Mouse (Mus musculus) embryonic stem cell, embryonic (primary cell): Measurements from ENCODE around the gene Nxpe3.

Source experiments
- CTCF ChIA-PET, 4 experiments: fragments of 300-600 bp in 2 of 4; fragments of 350-600 bp in 2 of 4; sonication (Branson Sonifier 250); formaldehyde crosslinking; loops; one replicate each; lab custom pipeline; 2022; ENCODE audit warnings: inconsistent platforms in 2 of 4; lab: Charles Lee
- POLR2A ChIA-PET, 4 experiments: fragments of 300-600 bp in 2 of 4; fragments of 350-600 bp in 2 of 4; sonication (Branson Sonifier 250); formaldehyde crosslinking; loops; one replicate each; lab custom pipeline; 2022; ENCODE audit warnings: antibody characterized with exemption in 4 of 4, inconsistent platforms in 1 of 4; lab: Charles Lee

The Nxpe3 gene

DNA sequence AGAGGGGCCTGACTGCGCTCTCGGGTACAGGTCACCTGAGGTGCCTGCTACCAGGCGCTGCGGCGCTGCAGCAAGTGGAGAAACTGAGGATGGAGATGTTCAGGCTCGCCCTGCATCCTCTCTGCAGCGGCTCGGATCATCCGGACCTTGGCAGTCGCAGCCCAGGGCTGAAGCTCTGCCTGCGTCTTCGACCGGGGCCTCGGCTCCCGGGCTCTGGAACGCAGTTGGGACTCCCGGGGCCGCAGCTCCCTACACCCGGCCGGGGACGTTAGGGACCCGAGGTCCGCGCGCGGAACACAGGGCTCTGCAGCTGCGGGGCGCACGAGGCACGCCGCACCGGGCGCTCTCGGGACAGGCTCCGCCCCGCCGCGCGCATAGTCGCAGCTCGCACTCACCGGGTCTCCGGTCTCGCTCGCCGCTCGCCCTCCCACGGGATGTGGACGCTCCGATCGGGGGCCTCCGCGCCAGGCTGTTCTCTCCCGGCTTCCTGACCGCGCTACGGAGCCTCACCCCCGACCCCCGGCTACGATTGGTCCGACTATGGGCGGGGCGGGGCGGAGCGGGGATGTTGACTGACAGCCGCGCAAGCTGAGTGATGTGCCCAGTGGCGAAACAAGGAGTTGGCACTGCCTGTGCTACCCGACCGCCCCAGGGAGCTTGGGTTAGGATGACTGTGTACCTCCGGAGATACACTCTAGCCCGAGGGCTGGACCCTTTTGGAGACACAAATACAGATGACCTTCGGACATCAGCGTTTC, at the start of gene Nxpe3:
Nxpe3 (minus strand) TSS at position 393 of the 758 bp plus-strand sequence.
- ChIA-PET POLR2A (interaction anchor here (0.6 to 2.8 kb wide), 36 partner anchors 8 to 250 kb away, joined by 3 to 27 read pairs (median 4); partner anchors contain the start of genes Pcnp (in 2 of the 4), Rpl24 (in 2 of the 4) and Cep97 (in 1 of the 4)), CTCF (interaction anchor here (0.6 to 1.6 kb wide), 17 partner anchors 9 to 909 kb away, joined by 3 to 20 read pairs (median 4); partner anchors contain the start of gene Cep97 (in 1 of the 4))

DNA sequence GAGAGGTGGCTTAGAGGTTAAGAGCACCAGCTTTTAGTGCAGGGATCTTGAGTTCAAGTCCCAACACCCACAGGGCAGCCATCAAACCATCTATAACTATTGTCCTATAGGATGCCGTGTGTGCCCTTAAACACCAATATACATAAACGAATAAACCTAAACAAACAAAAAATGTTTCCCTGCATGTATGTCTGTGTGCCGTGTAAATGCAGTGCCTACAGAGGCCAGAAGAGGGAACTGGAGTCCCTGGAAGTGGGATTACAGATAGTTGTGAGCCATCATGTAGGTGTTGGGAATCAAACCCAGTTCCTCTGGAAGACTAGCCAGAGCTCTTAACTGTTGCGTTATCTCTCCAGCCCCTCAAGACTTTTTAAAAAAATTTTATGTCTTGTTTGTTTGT, 45.7 kb upstream of the Nxpe3 start:
- ChIA-PET CTCF (interaction anchor here in 1 of 4 experiments (0.5 kb wide), 1 partner anchor 124 kb away, joined by 3 read pairs; no protein-coding TSS in a partner anchor), POLR2A (interaction anchor here in 1 of 4 experiments (0.6 to 2.7 kb wide), 3 partner anchors 8 to 32 kb away, joined by 3 to 10 read pairs (median 3); partner anchors contain the start of gene Rpl24)

DNA sequence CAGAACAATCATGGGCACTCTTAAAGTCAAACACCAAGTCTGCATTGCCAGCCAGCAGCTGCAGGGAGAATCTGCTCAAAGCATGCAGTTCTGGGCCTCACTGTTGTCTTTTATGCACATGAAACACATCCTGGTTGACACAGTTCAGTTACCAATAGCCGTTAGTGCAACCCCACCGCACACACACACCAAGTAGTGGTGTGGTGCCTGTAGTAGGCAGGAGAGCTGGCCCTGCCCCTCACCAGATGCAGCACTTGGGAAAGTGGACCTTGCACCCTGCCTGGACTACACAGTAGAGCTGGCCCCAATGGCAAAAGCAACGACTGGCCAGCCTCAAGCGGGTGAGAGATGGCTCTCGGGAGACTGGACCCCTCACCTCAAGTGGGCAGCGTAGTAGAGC, 44.6 kb upstream of the Nxpe3 start:
- ChIA-PET CTCF (interaction anchor here in 2 of 4 experiments (0.6 to 1.2 kb wide), 3 partner anchors 11 to 25 kb away, joined by 3 to 4 read pairs (median 4); no protein-coding TSS in a partner anchor), POLR2A (interaction anchor here in 1 of 4 experiments (2.7 kb wide), 1 partner anchor 25 kb away, joined by 10 read pairs; the partner anchor contains the start of gene Rpl24)

DNA sequence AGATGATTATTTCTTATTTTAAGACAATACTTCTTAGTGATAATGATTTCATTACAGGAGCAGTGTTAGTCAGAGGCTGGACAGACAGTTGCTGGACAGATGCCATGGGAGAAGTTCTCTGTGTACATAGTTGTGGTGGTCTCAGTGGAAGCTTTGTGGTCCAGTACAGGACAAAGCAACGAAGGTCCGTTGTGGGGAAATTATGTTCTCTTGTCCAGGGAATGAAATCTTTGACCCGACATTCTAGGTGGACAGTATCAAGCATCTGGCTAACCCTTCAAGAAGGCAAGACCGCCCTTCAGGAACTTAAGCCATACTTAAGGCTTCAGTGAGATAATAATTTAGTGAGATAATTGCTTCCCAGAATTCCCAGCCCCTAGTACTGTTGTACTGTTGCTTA, 43.7 kb upstream of the Nxpe3 start:
- CTCF ChIA-PET: no interaction called here
- POLR2A ChIA-PET: interaction anchor here in 1 of 4 experiments (1.7 kb wide), 1 partner anchor 31 kb away, joined by 4 read pairs; no protein-coding TSS in a partner anchor

DNA sequence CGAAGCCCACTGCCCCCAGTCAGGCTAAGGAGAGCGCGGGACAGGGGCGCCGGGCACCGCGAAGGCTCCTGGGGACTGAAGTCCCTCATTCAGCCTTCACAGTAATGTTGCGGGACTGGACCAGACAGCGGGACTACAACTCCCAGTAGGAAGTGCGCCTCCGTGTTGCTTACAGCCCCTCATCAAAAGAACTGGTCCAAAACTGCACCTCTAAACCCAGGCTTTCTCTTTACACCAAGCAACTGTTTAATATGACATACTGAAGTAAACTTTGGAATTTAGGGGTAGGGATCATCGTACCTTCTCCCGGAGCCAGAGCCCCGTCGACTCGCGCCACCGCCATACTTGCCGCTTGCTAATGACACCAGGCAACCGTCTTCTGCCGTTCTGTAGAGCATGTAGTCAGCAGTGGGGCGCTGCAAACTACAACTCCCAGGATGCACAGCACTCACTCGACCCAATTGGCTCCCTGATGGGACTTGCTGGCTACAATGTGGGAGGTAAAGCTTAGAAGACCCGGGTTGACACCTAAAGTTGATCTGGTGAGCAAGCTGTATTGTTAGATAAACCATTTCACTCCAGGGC, 39.5 kb upstream of the Nxpe3 start, which contains the start of gene Cep97:
Cep97 (minus strand) TSS at position 403 of the 585 bp plus-strand sequence.
- POLR2A ChIA-PET: interaction anchor here in 3 of 4 experiments (0.6 to 4.4 kb wide), 25 partner anchors 9 to 1187 kb away, joined by 3 to 38 read pairs (median 4); partner anchors contain the start of genes Rpl24 (in 2 of the 3), Nxpe3 (in 1 of the 3), Pcnp (in 1 of the 3) and Zbtb11 (in 1 of the 3)
- CTCF ChIA-PET: interaction anchor here in 3 of 4 experiments (0.8 to 1.4 kb wide), 5 partner anchors 18 to 71 kb away, joined by 3 to 5 read pairs (median 4); partner anchors contain the start of gene Nxpe3 (in 1 of the 3)

DNA sequence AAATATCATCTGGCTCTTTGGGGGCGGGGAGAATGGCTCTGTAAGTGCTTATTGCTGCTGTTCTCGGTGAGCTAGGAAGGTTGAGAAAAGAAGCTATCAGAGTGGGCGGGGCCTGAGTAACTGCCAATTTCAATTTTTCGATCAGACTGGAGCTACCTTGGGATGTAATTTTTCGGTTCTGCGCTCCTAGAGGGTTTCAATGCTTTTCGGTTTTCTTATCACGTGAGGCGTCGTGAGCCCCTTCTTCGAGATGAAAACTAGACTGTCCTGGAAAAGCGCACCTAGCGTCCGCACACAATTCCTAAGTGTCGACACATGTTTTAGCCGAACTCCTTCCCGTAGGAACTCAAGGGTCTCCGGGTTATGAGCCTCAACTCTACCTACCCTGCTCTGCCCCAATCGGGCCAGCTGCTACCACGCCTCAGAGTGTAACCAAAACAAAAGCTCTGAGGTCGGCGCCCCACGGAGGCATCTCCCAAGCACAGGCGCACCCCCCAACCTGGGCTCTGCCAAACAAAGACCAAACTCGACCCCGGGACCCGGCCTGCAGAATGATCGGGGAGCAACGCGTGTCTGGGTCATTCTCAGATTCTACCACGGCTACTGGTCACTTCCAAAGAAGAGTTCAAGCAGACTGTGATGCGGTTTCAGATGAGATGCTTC, 38.7 kb upstream of the Nxpe3 start:
- CTCF ChIA-PET: interaction anchor here in 2 of 4 experiments (0.7 to 1.0 kb wide), 4 partner anchors 31 to 70 kb away, joined by 3 to 9 read pairs (median 4); partner anchors contain the start of gene Nxpe3 (in 1 of the 2)
- POLR2A ChIA-PET: interaction anchor here in 3 of 4 experiments (0.6 to 4.4 kb wide), 16 partner anchors 10 to 182 kb away, joined by 3 to 38 read pairs (median 4); partner anchors contain the start of genes Rpl24 (in 2 of the 3) and Nxpe3 (in 1 of the 3)

DNA sequence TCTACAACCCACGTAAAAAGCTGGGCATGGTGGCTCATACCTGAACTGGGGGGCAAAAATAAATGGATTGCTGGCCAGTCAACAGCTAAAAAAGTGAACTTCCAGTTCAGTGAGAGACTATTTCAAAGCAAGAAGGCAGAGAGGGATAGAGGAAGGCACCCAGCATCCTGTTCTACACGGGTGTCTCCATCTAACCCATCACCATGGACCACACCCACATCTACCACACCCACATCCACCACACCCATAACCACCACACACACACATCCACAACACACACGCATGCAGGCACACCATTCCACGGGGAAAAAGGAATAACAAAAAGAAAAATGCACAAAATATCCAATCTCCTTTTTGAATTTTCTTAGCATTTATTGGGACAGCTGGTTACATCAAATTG, 28.9 kb upstream of the Nxpe3 start:
- POLR2A ChIA-PET: interaction anchor here in 1 of 4 experiments (0.6 kb wide), 1 partner anchor 228 kb away, joined by 7 read pairs; no protein-coding TSS in a partner anchor
- CTCF ChIA-PET: no interaction called here

DNA sequence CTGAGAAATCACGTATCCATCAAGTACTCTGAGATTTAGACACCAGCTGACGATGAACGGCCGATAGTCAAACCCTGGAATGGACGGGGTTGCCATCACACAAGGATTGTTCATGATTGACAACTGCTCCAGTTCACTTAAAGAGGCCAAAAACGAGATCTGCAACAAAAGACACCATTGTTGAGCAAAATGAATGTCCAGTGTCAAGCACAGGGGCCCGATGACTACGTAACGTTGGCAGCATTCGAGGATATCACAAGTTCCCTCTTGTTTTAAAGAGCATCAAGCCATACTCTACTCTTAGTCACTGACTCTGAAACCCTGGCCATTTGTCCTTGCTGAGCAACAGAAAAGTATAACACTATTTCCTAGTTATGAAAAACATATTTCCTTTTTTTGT, 27.0 kb upstream of the Nxpe3 start:
- CTCF ChIA-PET: interaction anchor here in 1 of 4 experiments (0.5 kb wide), 1 partner anchor 23 kb away, joined by 8 read pairs; no protein-coding TSS in a partner anchor
- POLR2A ChIA-PET: interaction anchor here in 1 of 4 experiments (1.9 kb wide), 1 partner anchor 27 kb away, joined by 6 read pairs; the partner anchor contains the start of gene Nxpe3

DNA sequence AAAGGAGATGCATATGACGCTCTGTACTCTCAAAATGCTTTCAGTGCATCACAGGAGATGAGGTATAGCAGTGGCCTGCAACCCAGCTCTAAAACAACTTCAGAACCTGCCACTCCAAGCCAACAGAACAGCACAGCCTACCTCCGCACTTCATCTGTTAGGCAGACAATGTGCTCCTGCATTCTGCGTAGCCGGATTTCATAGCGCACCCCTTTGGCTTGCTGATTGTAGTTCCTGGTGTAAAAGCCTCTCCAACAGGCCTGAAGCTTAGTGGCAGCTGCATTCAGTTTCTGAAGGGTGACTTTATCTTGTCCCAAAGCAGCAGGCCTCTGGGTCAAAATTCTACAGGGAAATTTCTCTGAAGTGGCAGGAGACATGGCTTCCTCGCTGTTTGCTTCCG, 19.6 kb upstream of the Nxpe3 start:
- CTCF ChIA-PET: no interaction called here
- POLR2A ChIA-PET: interaction anchor here in 2 of 4 experiments (0.6 to 1.1 kb wide), 3 partner anchors 50 to 802 kb away, joined by 3 to 9 read pairs (median 3); partner anchors contain the start of gene Tfg (in 1 of the 2)

DNA sequence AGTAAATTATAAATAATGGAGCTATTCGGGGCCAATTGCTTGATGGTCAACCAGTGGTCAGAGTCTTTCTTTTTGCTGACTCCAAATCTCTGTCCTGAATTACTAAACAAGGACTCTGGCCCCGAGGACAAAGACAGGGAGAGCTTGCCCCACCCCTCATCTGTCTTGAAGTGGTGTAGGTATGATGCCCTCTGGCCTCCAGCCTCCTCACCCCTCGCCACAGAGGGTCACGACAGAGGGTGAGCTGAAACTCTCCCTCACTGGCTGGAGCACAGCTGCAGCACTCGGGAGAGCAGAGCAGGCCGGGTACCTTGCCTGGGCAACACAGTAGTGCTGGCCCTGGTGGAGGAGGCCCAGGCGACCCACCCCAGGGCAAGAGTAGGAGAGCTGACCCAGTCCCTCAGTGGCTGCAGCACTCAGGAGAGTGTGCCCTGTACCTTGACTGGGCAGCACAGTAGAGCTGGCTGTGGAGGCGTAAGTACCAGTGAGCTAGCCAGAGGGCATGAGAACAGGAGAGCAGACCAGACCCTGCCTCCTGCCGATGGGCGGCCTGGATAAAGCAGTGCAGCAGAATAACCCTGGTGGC, 15.2 kb upstream of the Nxpe3 start:
- POLR2A ChIA-PET: interaction anchor here in 3 of 4 experiments (0.6 to 1.7 kb wide), 4 partner anchors 9 to 226 kb away, joined by 3 to 8 read pairs (median 4); partner anchors contain the start of gene Nxpe3 (in 1 of the 3)
- CTCF ChIA-PET: interaction anchor here (0.5 to 1.3 kb wide), 11 partner anchors 16 to 458 kb away, joined by 3 to 20 read pairs (median 3); partner anchors contain the start of genes Cep97 (in 1 of the 4) and Nxpe3 (in 1 of the 4)

DNA sequence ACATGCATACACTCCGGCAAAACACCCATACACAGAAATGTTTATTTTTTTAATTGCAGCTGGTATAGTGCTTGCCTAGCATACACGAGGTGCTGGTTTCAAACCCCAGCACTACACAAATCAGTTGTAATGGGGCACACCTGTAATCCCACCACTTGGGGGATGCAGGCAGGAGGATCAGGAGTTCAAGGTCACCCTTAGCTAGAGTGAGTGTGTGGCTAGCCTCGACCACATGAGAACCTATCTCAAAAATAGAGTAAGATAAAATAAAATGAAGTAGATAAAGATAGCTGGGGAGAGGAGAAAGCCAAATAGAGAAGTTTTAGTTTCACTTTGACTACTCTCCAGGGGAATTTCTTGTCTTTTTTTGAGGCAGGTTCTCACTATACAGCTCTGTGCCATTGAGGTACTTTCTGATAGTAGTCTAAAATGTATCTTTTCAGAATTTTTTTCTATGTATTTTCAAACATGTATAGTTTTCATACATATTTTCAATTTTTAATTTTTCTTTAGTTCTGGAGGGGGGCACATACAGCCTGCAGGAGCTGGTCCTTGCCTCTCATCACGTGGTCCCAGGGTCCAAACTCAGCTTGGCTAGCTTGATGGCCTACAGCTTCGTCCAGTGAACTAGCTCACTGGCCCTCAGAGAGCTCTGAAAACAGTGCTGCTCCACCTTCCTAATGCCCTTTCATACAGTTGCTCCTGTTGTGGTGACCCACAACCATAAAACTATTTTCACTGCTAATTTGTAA, 12.0 kb upstream of the Nxpe3 start:
- ChIA-PET POLR2A (interaction anchor here (0.5 to 4.1 kb wide), 9 partner anchors 9 to 1844 kb away, joined by 3 to 17 read pairs (median 4); partner anchors contain the start of gene Nxpe3 (in 2 of the 4)), CTCF (interaction anchor here in 2 of 4 experiments (0.9 to 1.2 kb wide), 4 partner anchors 11 to 18 kb away, joined by 3 read pairs; partner anchors contain the start of gene Nxpe3 (in 1 of the 2))

DNA sequence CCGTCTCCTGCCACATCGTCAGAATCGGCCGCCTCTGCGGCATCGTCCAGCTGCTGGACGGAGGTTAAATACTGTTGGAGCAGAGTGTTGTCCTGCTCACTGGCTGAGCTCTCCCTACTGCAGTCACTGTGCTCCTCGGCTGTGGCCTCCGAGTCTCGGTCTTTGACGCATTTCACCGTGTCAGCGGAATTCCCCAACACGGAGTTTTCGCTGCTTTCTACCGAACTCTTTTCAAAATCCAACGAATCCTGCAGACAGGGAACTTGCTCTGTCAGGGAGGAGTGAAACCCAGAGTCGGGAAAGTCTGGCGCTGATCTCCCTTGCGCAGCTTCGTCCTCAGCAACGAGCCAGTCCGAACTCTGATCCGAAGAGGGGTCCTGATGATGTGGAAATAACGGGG, 10.3 kb upstream of the Nxpe3 start:
- CTCF ChIA-PET: interaction anchor here in 1 of 4 experiments (1.4 kb wide), 1 partner anchor 42 kb away, joined by 4 read pairs; no protein-coding TSS in a partner anchor
- POLR2A ChIA-PET: interaction anchor here in 2 of 4 experiments (1.3 to 4.1 kb wide), 2 partner anchors 10 kb away, joined by 3 to 17 read pairs; partner anchors contain the start of gene Nxpe3 (in 1 of the 2)

DNA sequence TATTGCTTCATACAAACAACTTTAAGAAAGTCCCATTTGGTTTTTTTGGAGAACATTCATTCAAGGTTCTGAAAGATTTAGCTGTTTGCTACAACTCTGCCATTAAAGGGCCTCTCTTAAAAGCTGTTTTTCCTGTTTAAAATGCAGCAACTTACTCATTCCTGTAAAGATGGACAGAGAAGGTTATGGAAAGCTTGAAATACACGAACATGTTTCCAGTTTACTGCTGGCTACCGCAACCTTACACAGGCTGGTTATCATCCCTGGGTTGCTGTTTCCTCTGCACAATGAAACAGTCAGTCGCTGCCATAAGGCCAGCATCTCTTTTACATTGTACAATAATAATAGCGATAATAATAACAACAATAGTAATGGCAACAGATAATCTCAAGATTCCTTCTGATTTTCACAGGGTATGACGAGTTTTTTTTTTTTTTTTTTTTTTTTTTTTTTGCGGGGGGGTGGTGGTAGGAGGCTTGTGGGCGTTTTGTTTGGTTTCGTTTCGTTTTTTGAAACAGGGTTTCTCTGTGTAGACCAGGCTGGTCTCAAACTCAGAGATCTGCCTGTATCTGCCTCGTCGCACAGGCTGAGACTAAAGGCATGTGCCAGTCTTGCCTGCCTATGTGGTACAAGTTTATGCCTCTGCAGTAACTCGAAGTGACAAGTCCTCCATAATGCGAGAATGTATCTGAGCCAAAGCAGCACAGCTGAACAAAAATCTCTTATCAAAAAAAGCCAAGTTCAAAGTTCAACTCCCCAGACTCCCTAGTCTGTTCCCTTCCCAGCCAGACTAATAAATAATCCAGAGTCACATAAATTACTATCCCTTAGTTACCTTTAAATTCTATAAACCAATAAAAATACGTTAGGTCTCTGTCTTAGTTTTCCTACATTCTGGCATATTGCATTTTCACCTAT, 7.0 kb upstream of the Nxpe3 start:
- CTCF ChIA-PET: no interaction called here
- POLR2A ChIA-PET: interaction anchor here in 1 of 4 experiments (0.6 to 1.5 kb wide), 3 partner anchors 7 to 78 kb away, joined by 3 to 4 read pairs (median 3); partner anchors contain the start of gene Nxpe3

DNA sequence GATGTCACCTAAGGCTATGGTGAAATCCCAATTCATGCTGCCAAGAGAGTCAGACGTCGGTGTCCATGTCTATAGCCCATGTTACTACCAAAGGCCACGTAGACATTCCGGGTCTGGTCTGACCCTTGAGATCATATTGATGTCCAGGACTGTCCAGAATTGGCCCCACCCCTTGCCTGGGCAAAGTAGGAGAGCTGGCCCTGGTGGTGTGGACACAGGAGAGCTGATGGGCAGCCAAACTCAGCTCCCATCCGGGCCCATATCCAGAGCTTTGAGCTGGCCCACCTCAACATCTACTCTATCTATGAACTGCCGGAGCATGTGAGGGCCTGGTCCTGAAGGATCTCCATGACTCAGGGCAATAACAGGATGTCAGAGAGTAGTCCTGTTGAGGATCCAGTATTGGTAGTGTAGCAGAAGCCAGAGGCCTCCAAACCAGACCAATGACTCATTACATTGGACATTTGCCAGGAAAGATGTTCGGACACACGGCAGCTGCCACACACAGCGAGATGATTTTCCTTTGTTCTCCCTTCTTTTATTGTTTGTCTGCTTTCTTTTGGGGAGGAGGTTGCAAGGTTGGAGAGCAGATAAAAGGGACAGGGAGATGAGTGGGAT, 3.4 kb upstream of the Nxpe3 start:
- CTCF ChIA-PET: interaction anchor here in 1 of 4 experiments (0.7 kb wide), 1 partner anchor 114 kb away, joined by 3 read pairs; no protein-coding TSS in a partner anchor

More for the DNA sequence above, 3.4 kb upstream of the Nxpe3 start:
- POLR2A ChIA-PET: interaction anchor here in 1 of 4 experiments (0.7 kb wide), 1 partner anchor 14 kb away, joined by 4 read pairs; no protein-coding TSS in a partner anchor
